Mouse (Mus musculus): ENCODE data around the gene Dgkk. TPM values are rescaled to one million over a fixed set of nuclear protein-coding genes. Genes with fewer than 3 reads are reported as not detected.
"Not testable (repeated sequence)": the region's sequence is repeated elsewhere in the genome, so short reads cannot be mapped to it uniquely, and the experiment has no call there.

The Dgkk gene
- 0.78 and 1.1 TPM in 2 replicates for polyA plus RNA-seq (2015; fragmentation: Nextera tagmentation; extraction: Ambion mirVana)

DNA sequence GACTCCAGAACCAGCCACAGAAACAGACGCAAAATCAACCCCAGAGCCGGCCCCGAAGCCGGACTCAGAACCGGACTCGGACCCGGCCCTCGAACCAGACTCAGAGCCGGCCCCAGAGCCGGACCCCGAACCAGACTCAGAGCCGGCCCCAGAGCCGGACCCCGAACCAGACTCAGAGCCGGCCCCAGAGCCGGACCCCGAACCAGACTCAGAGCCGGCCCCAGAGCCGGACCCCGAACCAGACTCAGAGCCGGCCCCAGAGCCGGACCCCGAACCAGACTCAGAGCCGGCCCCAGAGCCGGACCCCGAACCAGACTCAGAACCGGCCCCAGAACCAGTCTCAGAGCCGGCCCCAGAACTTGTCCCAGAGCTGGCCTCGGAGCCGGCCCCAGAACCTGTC lies at the start of gene Dgkk:
TSS of gene Dgkk (plus strand) at position 301 of the 400 bp plus-strand sequence.
- 23% methylated on average over 18 of the region's 30 CpGs for WGBS
- not testable (repeated sequence) for H3K9me3 ChIP-seq; H3K9ac ChIP-seq; H3K27ac ChIP-seq; H3K36me3 ChIP-seq; H3K4me1 ChIP-seq (replicated peaks); ATAC-seq (ENCODE audit: low FRiP score)
- peak within 1 kb of the TSS; percentile 43 for H3K4me3 ChIP-seq
- H3K4me2 ChIP-seq = peak within 1 kb of the TSS; percentile 60
- peaks cover 29% of the 10 kb centered on the region for H3K27me3 ChIP-seq

DNA sequence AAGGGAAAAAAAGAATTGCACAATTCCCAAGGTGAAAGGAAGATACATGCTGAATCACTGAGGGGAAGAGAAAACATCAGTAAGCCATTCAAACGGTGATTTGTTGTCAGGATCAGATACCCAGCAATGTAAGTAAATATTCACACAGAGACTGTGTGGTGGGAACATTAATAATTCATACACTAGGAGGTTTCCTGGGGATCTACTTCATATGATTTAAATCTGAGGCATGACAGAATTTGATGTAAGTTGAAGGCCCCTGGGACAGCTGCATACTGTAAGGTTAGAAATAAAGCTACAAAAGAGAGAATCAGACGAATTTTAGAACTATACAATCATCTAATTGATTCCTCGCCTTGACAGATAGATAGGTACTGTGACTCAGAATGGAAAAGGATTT lies 45.1 kb upstream of the Dgkk start:
- Histone ChIP-seq H3K4me1 (replicated peaks) (no peaks in the 10 kb centered on the region), H3K4me3 (no peak overlapping the region), H3K36me3 (no peaks in the 10 kb centered on the region), H3K9me3 (no peaks in the 10 kb centered on the region), H3K27ac (0 out of 2 replicates have a peak overlapping the region, but pooled peaks have one; percentile 18), H3K4me2 (no peak overlapping the region), H3K27me3 (no peaks in the 10 kb centered on the region), H3K9ac (no peak overlapping the region)
- WGBS = 41% methylated on average over 3 of the region's 3 CpGs
- ATAC-seq (ENCODE audit: low FRiP score) = no peak

DNA sequence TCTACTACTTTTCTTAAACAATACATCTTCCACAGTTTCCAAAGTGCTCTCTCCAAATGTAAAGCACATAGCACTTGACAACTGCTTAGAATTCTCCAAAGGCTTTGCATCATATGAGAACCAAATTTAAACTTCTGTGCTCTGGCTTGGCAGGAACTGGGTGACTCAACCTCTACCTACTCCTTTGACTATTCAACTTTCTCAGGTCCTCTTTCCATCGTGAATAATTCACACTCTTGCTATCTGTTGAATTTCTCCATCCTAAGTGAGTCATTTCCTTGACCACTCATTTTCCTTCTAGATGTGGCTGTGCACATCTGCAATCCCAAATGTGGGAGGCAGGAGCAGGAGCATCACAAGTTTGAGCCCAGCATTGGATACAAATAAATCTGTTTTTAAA lies 28.4 kb upstream of the Dgkk start:
- H3K4me1 ChIP-seq (replicated peaks) = 0 out of 2 replicates have a peak, but pooled peaks cover 3% of the 10 kb centered on the region
- H3K4me3 ChIP-seq = no peak overlapping the region
- no peaks in the 10 kb centered on the region for H3K27me3 ChIP-seq
- H3K9ac ChIP-seq = no peak overlapping the region
- ATAC-seq (ENCODE audit: low FRiP score) = no peak
- H3K36me3 ChIP-seq = no peaks in the 10 kb centered on the region
- H3K4me2 ChIP-seq = no peak overlapping the region
- no peak overlapping the region for H3K27ac ChIP-seq
- no peaks in the 10 kb centered on the region for H3K9me3 ChIP-seq
- WGBS = 69% methylated on average over 1 of the region's 1 CpGs

DNA sequence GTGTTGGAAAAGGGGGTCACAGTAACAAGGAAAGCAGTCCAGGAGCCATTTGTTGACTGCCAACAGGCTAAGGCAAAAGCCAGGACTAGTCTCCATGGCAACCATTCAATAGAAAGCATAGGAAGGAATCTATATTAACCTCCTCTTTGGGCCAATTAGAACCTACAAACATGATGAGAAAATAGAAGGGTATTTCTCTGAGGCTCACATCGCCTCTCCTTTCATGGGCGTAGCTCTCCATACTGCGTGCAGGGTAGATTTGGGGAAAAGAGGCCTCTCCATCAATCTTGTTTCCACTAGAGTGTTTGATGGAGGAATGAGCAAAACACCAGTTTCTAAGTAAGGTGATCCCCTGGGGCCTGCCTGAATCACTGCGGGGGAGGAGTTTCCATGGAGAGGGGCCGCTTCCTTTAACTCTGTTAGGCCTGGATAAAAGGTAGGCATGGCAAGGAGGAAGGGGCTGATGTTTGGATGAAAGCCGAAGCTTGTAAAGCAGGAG lies 27.5 kb upstream of the Dgkk start:
- WGBS = 23% methylated on average over 6 of the region's 6 CpGs
- H3K36me3 ChIP-seq = no peaks in the 10 kb centered on the region
- H3K9me3 ChIP-seq = no peaks in the 10 kb centered on the region
- H3K4me2 ChIP-seq = no peak overlapping the region
- 0 out of 2 replicates have a peak, but pooled peaks have one; percentile 63 for ATAC-seq (ENCODE audit: low FRiP score)
- no peak overlapping the region for H3K27ac ChIP-seq
- H3K4me1 ChIP-seq (replicated peaks) = 0 out of 2 replicates have a peak, but pooled peaks cover 3% of the 10 kb centered on the region
- no peaks in the 10 kb centered on the region for H3K27me3 ChIP-seq
- H3K9ac ChIP-seq = no peak overlapping the region
- H3K4me3 ChIP-seq = no peak overlapping the region

DNA sequence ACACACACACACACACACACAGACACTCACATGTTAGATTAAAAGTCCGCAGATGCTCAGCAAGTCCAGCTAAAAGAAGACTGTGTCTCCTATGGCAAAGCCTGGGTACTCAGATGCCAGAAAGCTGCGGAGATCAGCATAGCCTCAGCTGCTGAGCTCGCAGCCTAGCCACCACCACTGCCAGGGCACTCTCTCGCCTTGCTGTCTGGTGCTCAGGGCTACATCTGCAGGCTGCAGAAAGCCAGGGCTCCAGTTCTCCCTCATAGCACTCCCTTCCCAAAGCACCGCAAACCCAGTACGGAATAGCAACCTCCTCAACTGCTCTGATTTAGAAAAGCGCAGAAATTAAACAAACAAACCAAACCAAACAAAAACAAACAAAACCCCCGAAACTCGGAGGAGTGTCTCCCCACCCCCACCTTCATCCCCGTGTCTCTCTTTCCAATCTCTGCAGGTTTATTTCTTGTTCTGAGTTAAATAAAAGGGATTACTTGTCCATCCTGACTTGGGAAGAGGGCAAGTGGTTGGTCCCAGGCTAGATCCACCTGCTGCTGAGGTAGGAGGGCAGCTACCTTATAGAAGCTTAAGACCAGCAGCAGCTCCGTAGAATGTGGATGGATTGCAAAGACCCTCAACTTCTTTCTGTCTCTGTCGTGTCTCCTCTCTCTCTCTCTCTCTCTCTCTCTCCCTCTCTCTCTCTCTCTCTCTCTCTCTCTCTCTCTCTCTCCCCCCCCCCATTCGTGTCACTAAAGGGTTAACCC lies 1.4 kb upstream of the Dgkk start:
- Histone ChIP-seq H3K9ac (no peak overlapping the region), H3K27me3 (peaks cover 29% of the 10 kb centered on the region), H3K4me2 (peak overlapping the region; percentile 60), H3K27ac (no peak overlapping the region), H3K9me3 (no peaks in the 10 kb centered on the region), H3K36me3 (no peaks in the 10 kb centered on the region), H3K4me3 (peak overlapping the region; percentile 43), H3K4me1 (replicated peaks) (peaks cover 10% of the 10 kb centered on the region; the same call in 1 of the 2 replicates)
- ATAC-seq (ENCODE audit: low FRiP score) = no peak
- WGBS = 20% methylated on average over 13 of the region's 13 CpGs

DNA sequence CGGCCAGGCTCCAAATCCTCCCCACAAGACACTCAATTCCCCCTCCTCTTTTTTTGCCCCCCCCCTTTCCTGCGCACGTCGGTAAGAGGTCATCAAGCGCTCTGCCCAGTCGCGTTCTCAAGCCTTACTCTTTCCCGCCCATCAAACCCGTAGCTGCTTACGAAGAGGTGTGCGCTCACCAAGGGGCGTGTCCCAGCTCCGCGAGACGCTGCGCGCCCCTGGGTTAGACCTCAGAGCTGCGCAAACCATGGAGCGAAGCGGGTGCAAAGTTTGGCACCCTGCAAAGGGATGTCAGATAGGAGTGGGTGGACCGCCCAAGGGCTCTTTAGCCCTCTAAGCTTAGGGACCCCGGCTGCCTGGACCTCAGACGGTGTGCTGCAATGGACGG lies 862 bp upstream of the Dgkk start:
- Histone ChIP-seq H3K4me2 (peak overlapping the region; percentile 60), H3K27ac (no peak overlapping the region), H3K27me3 (peaks cover 29% of the 10 kb centered on the region), H3K9me3 (no peaks in the 10 kb centered on the region), H3K36me3 (no peaks in the 10 kb centered on the region), H3K9ac (no peak overlapping the region), H3K4me1 (replicated peaks) (peaks cover 10% of the 10 kb centered on the region; the same call in 1 of the 2 replicates), H3K4me3 (peak overlapping the region; percentile 43)
- WGBS = 26% methylated on average over 24 of the region's 24 CpGs
- peak; percentile 87; the same call in 1 of the 2 replicates for ATAC-seq (ENCODE audit: low FRiP score)

DNA sequence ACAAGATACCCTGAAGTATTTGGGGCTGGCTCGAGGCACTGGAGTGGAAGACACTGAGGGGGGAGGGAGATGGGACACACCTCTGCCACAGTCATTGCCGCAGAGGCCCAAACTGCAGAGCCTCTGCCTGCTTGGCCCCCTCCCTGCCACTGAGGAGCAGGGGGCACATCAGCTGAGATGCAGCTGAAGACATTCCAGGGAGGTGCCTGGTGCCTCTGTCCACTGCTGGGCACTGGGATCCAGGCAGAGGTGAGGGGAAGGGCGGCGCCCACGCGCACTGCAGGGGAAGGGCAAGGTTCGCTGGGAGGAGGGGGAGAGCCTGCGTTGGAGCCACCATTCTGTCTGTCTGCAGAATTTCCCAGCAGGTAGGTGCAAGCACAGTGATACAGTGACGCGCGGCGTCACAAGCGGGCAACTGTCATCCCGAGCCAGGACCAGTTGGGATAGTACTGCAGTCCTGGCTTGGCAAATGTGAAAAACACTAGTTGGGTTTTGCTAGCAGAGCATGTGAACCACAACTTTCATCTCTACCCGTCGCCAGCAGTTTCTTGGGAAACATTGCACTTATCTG lies 948 bp downstream of the Dgkk start:
- Histone ChIP-seq H3K36me3 (no peaks in the 10 kb centered on the region), H3K4me1 (replicated peaks) (peaks cover 10% of the 10 kb centered on the region; the same call in 1 of the 2 replicates), H3K9ac (no peak overlapping the region), H3K27ac (no peak overlapping the region), H3K9me3 (no peaks in the 10 kb centered on the region), H3K4me2 (peak overlapping the region; percentile 46), H3K4me3 (peak overlapping the region; percentile 25), H3K27me3 (peaks cover 29% of the 10 kb centered on the region)
- ATAC-seq (ENCODE audit: low FRiP score) = no peak
- WGBS = 13% methylated on average over 16 of the region's 16 CpGs

DNA sequence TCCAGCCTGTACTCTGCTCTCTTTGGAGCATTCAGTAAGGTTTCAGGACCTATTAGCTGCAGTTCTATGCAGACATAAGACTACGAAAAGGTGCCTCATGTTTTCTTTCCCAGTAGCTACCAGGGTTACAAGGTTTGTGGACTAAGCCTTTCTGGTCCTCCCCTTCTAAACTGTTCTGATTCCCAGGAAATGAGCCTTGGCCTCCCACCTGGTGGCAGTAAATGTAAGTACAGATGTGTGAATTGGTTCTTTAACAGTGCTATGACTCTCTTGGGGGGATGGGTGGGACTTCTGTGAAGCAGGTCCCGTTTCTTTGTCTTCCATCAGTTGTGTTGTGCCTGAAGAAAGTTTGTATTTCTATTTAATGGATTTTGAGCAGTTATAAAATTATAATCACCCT lies 53.4 kb downstream of the Dgkk start:
- ATAC-seq (ENCODE audit: low FRiP score) = no peak
- Histone ChIP-seq H3K27me3 (no peaks in the 10 kb centered on the region), H3K9me3 (no peaks in the 10 kb centered on the region), H3K4me2 (no peak overlapping the region), H3K4me3 (no peak overlapping the region), H3K36me3 (no peaks in the 10 kb centered on the region), H3K4me1 (replicated peaks) (no peaks in the 10 kb centered on the region), H3K9ac (no peak overlapping the region), H3K27ac (no peak overlapping the region)
- WGBS = 55% methylated on average over 2 of the region's 2 CpGs

DNA sequence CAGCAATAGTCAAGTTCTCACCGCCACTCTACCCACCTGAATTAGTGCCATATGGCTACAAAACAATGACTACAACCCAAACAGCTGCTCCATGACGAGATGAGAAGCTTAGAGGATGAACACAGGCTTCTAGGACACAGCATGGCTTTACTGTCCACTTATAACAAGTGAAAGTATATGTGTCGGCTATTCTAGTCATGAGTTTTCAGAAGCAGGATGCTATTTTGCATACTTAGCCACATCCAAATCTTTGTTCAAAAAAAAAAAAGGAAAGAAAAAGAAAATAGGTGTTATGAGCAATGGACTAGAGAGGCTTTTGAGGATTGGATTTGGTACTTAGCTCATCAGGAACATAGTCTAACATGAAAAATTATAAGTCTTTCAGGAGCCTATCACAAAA lies 74.4 kb downstream of the Dgkk start:
- H3K36me3 ChIP-seq = no peaks in the 10 kb centered on the region
- H3K4me1 ChIP-seq (replicated peaks) = no peaks in the 10 kb centered on the region
- H3K27ac ChIP-seq = no peak overlapping the region
- H3K9me3 ChIP-seq = no peaks in the 10 kb centered on the region
- no peak overlapping the region for H3K4me2 ChIP-seq
- H3K9ac ChIP-seq = no peak overlapping the region
- 69% methylated on average over 3 of the region's 3 CpGs for WGBS
- H3K4me3 ChIP-seq = no peak overlapping the region
- no peaks in the 10 kb centered on the region for H3K27me3 ChIP-seq
- no peak for ATAC-seq (ENCODE audit: low FRiP score)

DNA sequence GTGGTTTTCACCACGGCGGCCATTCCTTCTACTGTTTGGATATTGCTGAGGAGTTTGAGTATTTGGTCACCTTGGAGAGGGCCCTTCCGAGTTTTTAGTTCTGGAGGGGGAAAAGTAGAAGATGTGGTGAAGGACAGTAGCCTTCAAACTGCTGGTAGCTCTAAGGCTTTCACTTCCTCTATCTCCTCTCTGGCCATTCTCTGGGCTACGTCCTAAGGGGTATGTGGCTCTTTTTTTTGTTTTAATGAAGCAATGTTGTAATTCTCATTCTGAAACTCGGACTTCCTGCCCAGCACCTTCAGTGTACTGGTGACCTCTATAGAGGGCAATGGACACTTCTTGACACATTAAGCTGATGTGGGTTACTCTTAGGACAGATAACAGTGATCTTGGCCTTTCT lies 75.0 kb downstream of the Dgkk start:
- no peak overlapping the region for H3K9ac ChIP-seq
- 83% methylated on average over 5 of the region's 5 CpGs for WGBS
- no peaks in the 10 kb centered on the region for H3K36me3 ChIP-seq
- no peaks in the 10 kb centered on the region for H3K4me1 ChIP-seq (replicated peaks)
- ATAC-seq (ENCODE audit: low FRiP score) = no peak
- H3K4me2 ChIP-seq = no peak overlapping the region
- H3K27me3 ChIP-seq = no peaks in the 10 kb centered on the region
- no peak overlapping the region for H3K27ac ChIP-seq
- no peaks in the 10 kb centered on the region for H3K9me3 ChIP-seq
- no peak overlapping the region for H3K4me3 ChIP-seq

DNA sequence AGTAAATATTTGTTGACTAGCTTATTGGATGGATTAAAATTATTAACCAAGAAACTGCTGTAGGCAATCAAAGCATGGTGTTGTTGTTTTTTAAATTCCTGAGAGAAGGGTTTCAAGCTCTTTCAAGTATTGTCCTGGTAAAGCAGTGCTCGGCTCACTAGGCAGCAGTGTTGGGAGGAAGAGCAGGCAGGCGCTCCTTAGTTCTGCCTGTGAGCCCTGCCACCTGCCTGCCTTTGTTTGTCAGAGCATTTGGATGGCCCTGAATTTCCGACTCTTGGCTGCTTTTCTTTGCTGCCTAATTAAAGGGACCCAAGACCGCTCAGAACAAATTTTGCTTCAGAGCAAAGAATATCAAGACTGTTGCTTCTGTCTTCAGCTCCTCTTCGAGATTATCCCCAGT lies 114.8 kb downstream of the Dgkk start:
- Histone ChIP-seq H3K4me3 (no peak overlapping the region), H3K27ac (no peak overlapping the region), H3K9me3 (no peaks in the 10 kb centered on the region), H3K4me1 (replicated peaks) (no peaks in the 10 kb centered on the region), H3K9ac (no peak overlapping the region), H3K36me3 (no peaks in the 10 kb centered on the region), H3K27me3 (no peaks in the 10 kb centered on the region), H3K4me2 (0 out of 2 replicates have a peak overlapping the region, but pooled peaks have one; percentile 13)
- 23% methylated on average over 5 of the region's 5 CpGs for WGBS
- no peak for ATAC-seq (ENCODE audit: low FRiP score)

DNA sequence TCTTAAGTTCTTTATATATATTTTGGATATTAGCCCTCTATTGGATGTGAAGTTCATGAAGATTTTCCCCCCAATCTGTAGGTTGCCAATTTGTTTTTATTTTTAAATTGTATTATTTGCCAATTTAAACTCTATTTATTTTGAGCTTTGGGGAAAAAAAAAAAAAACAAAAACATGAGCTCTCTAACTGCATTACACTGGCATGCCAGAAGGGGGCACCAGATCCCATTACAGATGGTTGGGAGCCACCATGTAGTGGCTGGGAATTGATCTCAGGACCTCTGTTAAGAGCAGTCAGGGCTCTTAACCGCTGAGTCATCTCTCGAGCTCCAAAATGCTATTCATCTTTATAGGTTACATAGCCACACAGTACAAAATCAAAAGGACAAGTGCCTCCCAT lies 131.9 kb downstream of the Dgkk start:
- no peak for ATAC-seq (ENCODE audit: low FRiP score)
- Histone ChIP-seq H3K4me2 (no peak overlapping the region), H3K4me1 (replicated peaks) (no peaks in the 10 kb centered on the region), H3K4me3 (no peak overlapping the region), H3K27ac (no peak overlapping the region), H3K27me3 (no peaks in the 10 kb centered on the region), H3K9me3 (no peaks in the 10 kb centered on the region), H3K9ac (no peak overlapping the region), H3K36me3 (no peaks in the 10 kb centered on the region)
- 88% methylated on average over 2 of the region's 2 CpGs for WGBS
